Mouse (Mus musculus): ENCODE data around the gene Rdh12.

GRCm38 (mm10) chr12:79197105-79197504, 11.6 kb upstream of the Rdh12 start:
- TF ChIP-seq EP300 (IDR thresholded peaks at IDR 0.05; ENCODE audit: low read depth) (no peak), CTCF (IDR thresholded peaks at IDR 0.05; ENCODE audit: low read depth) (no peak)
